Mouse (Mus musculus) midbrain, embryonic 12.5 days (tissue): ENCODE results near the gene Phyhipl. TPM values are rescaled to one million over a fixed set of nuclear protein-coding genes. Genes with fewer than 3 reads are reported as not detected.

Source experiments
- ATAC-seq: fragments of 200-750 bp; cut with Nextera tagmentation; 2 replicates; pipeline ENCODE4 v1.8.0; 2017; ENCODE audit warnings: low read depth, moderate TSS enrichment, moderate library complexity; ENCODE audit not compliant: low FRiP score
- H3K27ac ChIP-seq: fragments of 300-500 bp; sonication (generic); replicated peaks from 2 replicates; pipeline ENCODE4 v1.5.1; 2016; ENCODE audit warnings: mild to moderate bottlenecking
- H3K27me3 ChIP-seq: fragments of 300-500 bp; sonication (generic); 2 replicates; pipeline ENCODE4 v1.6.1; 2016; ENCODE audit warnings: mild to moderate bottlenecking
- H3K36me3 ChIP-seq: fragments of 300-500 bp; sonication (generic); 2 replicates; pipeline ENCODE4 v1.6.1; 2016
- H3K4me1 ChIP-seq: fragments of 300-500 bp; sonication (generic); 2 replicates; pipeline ENCODE4 v1.6.1; 2016
- H3K4me2 ChIP-seq: fragments of 300-500 bp; sonication (generic); replicated peaks from 2 replicates; pipeline ENCODE4 v1.6.1; 2016; ENCODE audit warnings: mild to moderate bottlenecking, moderate library complexity
- H3K4me3 ChIP-seq: fragments of 300-500 bp; sonication (generic); 2 replicates; pipeline ENCODE4 v1.5.1; 2016; ENCODE audit warnings: mild to moderate bottlenecking
- H3K9ac ChIP-seq: fragments of 300-500 bp; sonication (generic); replicated peaks from 2 replicates; pipeline ENCODE4 v1.6.1; 2016; ENCODE audit warnings: mild to moderate bottlenecking, moderate library complexity
- H3K9me3 ChIP-seq: fragments of 300-500 bp; sonication (generic); 2 replicates; pipeline ENCODE4 v1.6.1; 2016; ENCODE audit warnings: mild to moderate bottlenecking
- WGBS: fragments of 180-500 bp; shearing (Covaris S2); methylation state at CpG from one replicate; pipeline ENCODE4 v1.1.7; 2016; 5-methylcytosine and 5-hydroxymethylcytosine counted together
- polyA plus RNA-seq: library from polyadenylated mRNA; unstranded; fragments of >200 nt; fragmentation: Nextera tagmentation; extraction: Ambion mirVana; gene quantifications from 2 replicates; pipeline ENCODE4 v1.2.1, GENCODE M21; 2016

The Phyhipl gene
- polyA plus RNA-seq, 1 experiment from 2014 or later = 64.7 TPM

GRCm38 (mm10) chr10:70616377-70616776 is 39.4 kb downstream of the Phyhipl start:
- no peaks in the 10 kb centered on the region for H3K36me3 ChIP-seq

DNA sequence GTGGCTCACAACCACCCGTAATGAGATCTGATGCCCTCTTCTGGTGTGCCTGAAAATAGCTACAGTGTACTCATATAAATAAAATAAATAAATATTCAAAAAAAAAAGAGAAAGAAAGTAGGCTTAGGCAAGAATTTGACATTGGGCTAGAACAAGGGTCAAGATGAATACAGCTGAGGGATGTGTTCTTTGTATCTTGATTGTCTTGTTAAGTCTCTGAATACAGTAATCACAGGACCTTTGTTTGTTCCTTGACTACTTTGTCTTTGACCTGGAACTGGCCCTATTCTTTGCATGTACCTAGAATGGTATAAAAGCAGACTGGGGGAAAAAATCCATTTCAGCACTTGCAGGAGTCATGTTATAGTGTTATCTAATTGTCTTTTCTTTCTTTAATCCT is 44.1 kb downstream of the Phyhipl start:
- ATAC-seq = no peak
- 87% methylated on average over 1 of the region's 1 CpGs for WGBS
- Histone ChIP-seq H3K36me3 (no peaks in the 10 kb centered on the region), H3K4me2 (no peak overlapping the region), H3K27me3 (no peaks in the 10 kb centered on the region), H3K9ac (no peak overlapping the region), H3K27ac (no peak overlapping the region), H3K4me1 (no peaks in the 10 kb centered on the region), H3K9me3 (no peaks in the 10 kb centered on the region), H3K4me3 (no peak overlapping the region)

More at GRCm38 (mm10) chr10:70616377-70616776, 39.4 kb downstream of the Phyhipl start:
- Histone ChIP-seq H3K4me3 (no peak overlapping the region), H3K27me3 (no peaks in the 10 kb centered on the region), H3K4me1 (no peaks in the 10 kb centered on the region), H3K9ac (no peak overlapping the region), H3K9me3 (no peaks in the 10 kb centered on the region), H3K4me2 (no peak overlapping the region), H3K27ac (no peak overlapping the region)
- WGBS = 92% methylated on average over 6 of the region's 6 CpGs
- ATAC-seq = no peak

DNA sequence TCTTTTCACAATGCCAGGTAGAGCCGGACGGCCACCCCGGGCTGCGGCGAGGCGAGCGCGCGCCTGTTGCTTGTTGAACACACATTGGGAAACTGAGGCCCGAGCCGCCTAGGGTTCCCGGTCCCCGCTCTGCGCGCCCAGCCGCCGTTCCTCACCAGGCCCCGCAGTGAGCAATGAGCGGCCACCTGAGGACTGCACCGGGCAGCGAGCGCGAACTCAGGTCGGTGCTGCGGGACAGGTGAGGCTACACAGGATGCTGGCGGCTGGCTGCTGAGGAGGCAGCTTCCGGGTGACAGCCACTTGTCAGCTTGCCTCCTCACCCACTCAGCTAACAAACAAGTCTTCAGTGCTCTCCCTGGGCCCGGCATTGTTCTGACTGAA is 55.9 kb downstream of the Phyhipl start:
- peak; percentile 55; the same call in 1 of the 2 replicates for ATAC-seq
- H3K4me1 ChIP-seq = peaks cover 7% of the 10 kb centered on the region; the same call in 1 of the 2 replicates
- peak overlapping the region; percentile 89 for H3K27ac ChIP-seq
- peaks cover 12% of the 10 kb centered on the region for H3K27me3 ChIP-seq
- under 1% methylated on average over 28 of the region's 28 CpGs for WGBS
- peak overlapping the region; percentile 89 for H3K4me2 ChIP-seq
- H3K9me3 ChIP-seq = no peaks in the 10 kb centered on the region
- peak overlapping the region; percentile 75 for H3K9ac ChIP-seq
- peak overlapping the region; percentile 73 for H3K4me3 ChIP-seq
- H3K36me3 ChIP-seq = no peaks in the 10 kb centered on the region

DNA sequence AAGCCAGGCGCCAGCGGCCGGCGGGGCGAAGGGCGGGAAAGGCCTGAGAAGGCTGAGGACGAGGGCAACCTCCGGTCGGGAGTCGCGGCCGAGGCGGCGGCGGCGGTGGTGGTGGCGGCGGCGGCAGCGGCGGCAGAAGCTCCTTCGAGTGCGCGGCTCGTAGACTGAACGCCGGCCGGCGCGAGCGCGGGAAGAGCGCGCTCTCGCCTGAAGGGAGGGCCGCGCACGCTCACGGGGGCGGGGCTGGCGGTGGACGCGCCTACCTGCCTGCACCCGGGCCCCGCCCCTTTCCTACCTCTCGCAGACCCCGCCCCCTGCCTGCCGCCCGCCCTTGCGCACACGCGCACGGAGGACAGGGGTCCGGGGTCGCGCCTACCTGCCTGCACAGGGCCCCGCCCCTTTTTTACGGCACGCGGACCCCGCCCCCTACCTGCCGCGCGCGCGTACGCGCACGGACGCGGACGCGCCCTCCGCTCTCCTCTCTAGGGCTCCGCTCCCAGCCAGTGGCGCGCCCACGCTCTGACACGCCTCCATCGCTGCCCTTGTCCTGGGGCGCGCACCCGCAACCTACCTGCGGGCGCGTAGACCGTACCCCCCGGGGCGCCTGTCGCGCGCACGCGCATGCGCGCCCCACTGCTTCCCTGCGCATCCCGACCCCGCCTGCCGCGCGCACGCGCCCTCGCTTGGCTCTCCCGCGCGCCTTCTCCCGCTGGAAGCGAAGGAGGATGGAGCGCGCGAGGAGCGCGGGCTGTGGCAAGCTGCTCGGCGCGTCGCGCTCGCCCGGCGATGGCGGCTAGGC is 56.4 kb downstream of the Phyhipl start:
- Histone ChIP-seq H3K36me3 (no peaks in the 10 kb centered on the region), H3K4me1 (peaks cover 7% of the 10 kb centered on the region; the same call in 1 of the 2 replicates), H3K9ac (peak overlapping the region; percentile 75), H3K27me3 (peaks cover 12% of the 10 kb centered on the region), H3K27ac (peak overlapping the region; percentile 89), H3K4me2 (peak overlapping the region; percentile 89), H3K4me3 (peak overlapping the region; percentile 73), H3K9me3 (no peaks in the 10 kb centered on the region)
- ATAC-seq = peak; percentile 91
- WGBS = under 1% methylated on average over 109 of the region's 124 CpGs

GRCm38 (mm10) chr10:70598516-70599125 is 57.1 kb downstream of the Phyhipl start:
- Histone ChIP-seq H3K4me3 (peak overlapping the region; percentile 73), H3K4me1 (peaks cover 7% of the 10 kb centered on the region; the same call in 1 of the 2 replicates), H3K4me2 (peak overlapping the region; percentile 89), H3K36me3 (no peaks in the 10 kb centered on the region), H3K27ac (peak overlapping the region; percentile 89), H3K9me3 (no peaks in the 10 kb centered on the region), H3K9ac (peak overlapping the region; percentile 75), H3K27me3 (peaks cover 12% of the 10 kb centered on the region)
- peak; percentile 73 for ATAC-seq
- WGBS = under 1% methylated on average over 46 of the region's 48 CpGs

GRCm38 (mm10) chr10:70598081-70598515 is 57.7 kb downstream of the Phyhipl start:
- H3K27ac ChIP-seq = peak overlapping the region; percentile 89; the same call in 1 of the 2 replicates
- peak; percentile 14; the same call in 1 of the 2 replicates for ATAC-seq

DNA sequence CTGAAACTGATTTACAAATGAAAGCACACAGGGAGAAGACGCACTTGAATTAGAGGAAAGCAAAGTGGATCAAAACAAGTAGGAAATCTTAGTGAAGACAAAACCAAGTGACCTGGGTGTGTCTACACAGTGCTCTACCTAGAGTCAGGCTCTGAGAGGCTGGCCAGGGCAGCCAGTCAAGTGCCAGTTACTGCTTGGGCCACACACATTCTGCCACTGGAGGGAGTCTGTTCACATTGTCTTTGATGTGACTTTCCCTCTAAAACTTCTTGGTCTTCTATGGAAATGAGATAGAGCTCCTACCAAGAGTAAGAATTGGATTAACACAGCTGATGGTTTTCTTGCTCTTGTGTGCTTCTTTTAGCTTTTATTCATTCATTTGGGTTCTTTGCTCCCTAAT is 61.8 kb downstream of the Phyhipl start:
- no peaks in the 10 kb centered on the region for H3K9me3 ChIP-seq
- ATAC-seq = no peak
- WGBS = 34% methylated on average over 1 of the region's 1 CpGs
- peaks cover 3% of the 10 kb centered on the region; the same call in 1 of the 2 replicates for H3K4me1 ChIP-seq
- H3K36me3 ChIP-seq = no peaks in the 10 kb centered on the region
- no peak overlapping the region for H3K9ac ChIP-seq
- H3K27ac ChIP-seq = no peak overlapping the region
- H3K27me3 ChIP-seq = no peaks in the 10 kb centered on the region
- no peak overlapping the region for H3K4me2 ChIP-seq
- H3K4me3 ChIP-seq = no peak overlapping the region

More at GRCm38 (mm10) chr10:70598081-70598515, 57.7 kb downstream of the Phyhipl start:
- no peaks in the 10 kb centered on the region for H3K9me3 ChIP-seq
- peaks cover 7% of the 10 kb centered on the region; the same call in 1 of the 2 replicates for H3K4me1 ChIP-seq
- 20% methylated on average over 10 of the region's 10 CpGs for WGBS
- peak overlapping the region; percentile 73 for H3K4me3 ChIP-seq
- peaks cover 12% of the 10 kb centered on the region for H3K27me3 ChIP-seq
- peak overlapping the region; percentile 89 for H3K4me2 ChIP-seq
- H3K36me3 ChIP-seq = no peaks in the 10 kb centered on the region
- H3K9ac ChIP-seq = peak overlapping the region; percentile 75

- H3K9me3 ChIP-seq = no peaks in the 10 kb centered on the region
- H3K4me3 ChIP-seq = no peak overlapping the region
- WGBS = 90% methylated on average over 3 of the region's 3 CpGs
- no peaks in the 10 kb centered on the region; the same call in 1 of the 2 replicates for H3K4me1 ChIP-seq
- H3K27me3 ChIP-seq = no peaks in the 10 kb centered on the region
- ATAC-seq = no peak
- no peak overlapping the region for H3K9ac ChIP-seq
- no peak overlapping the region for H3K4me2 ChIP-seq
- H3K27ac ChIP-seq = no peak overlapping the region
- H3K36me3 ChIP-seq = no peaks in the 10 kb centered on the region
Observed at GRCm38 (mm10) chr10:70586876-70587405, 68.8 kb downstream of the Phyhipl start.

DNA sequence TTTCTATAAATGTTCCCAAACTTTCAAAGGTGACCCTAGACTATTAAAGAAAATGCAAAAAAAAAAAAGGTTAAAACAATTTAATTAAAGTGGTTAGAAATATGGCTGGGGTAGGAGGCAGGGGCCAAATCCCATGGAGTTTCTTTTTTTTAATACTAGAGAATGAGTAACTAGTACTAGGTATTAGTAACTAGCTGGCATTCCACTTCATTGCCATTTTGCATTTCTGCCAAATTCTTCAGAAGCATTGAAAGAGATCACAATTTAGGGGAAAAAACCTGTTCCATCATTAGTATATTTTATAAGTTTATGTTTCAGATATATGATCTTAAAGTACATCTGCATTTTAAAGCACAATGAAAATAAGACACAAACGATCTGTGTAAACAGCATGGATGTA is 71.6 kb downstream of the Phyhipl start:
- H3K36me3 ChIP-seq = no peaks in the 10 kb centered on the region
- 84% methylated on average over 1 of the region's 1 CpGs for WGBS
- no peak for ATAC-seq

GRCm38 (mm10) chr10:70581556-70582211 is 74.1 kb downstream of the Phyhipl start:
- Histone ChIP-seq H3K4me1 (no peaks in the 10 kb centered on the region), H3K4me2 (no peak overlapping the region), H3K9ac (no peak overlapping the region), H3K4me3 (no peak overlapping the region), H3K27me3 (no peaks in the 10 kb centered on the region), H3K9me3 (no peaks in the 10 kb centered on the region), H3K36me3 (no peaks in the 10 kb centered on the region), H3K27ac (no peak overlapping the region)
- ATAC-seq = no peak
- 77% methylated on average over 7 of the region's 7 CpGs for WGBS

More for the DNA sequence above, 71.6 kb downstream of the Phyhipl start:
- no peak overlapping the region for H3K9ac ChIP-seq
- no peaks in the 10 kb centered on the region for H3K9me3 ChIP-seq
- H3K4me1 ChIP-seq = no peaks in the 10 kb centered on the region; the same call in 1 of the 2 replicates
- no peak overlapping the region for H3K4me2 ChIP-seq
- no peak overlapping the region for H3K27ac ChIP-seq
- no peaks in the 10 kb centered on the region for H3K27me3 ChIP-seq
- no peak overlapping the region for H3K4me3 ChIP-seq

- Histone ChIP-seq H3K27ac (no peak overlapping the region), H3K4me1 (no peaks in the 10 kb centered on the region), H3K36me3 (peaks cover 19% of the 10 kb centered on the region), H3K9me3 (no peaks in the 10 kb centered on the region), H3K4me3 (no peak overlapping the region), H3K27me3 (no peaks in the 10 kb centered on the region), H3K4me2 (no peak overlapping the region), H3K9ac (no peak overlapping the region)
- ATAC-seq = no peak
- WGBS = 24% methylated on average over 3 of the region's 3 CpGs
Observed at GRCm38 (mm10) chr10:70563636-70564035, 92.1 kb downstream of the Phyhipl start.
